Mouse (Mus musculus) cerebellum, adult 2 months (tissue): ENCODE measurements around the gene Reps1. TPM values are rescaled to one million over a fixed set of nuclear protein-coding genes. Genes with fewer than 3 reads are reported as not detected.
"Not testable (repeated sequence)": the region's sequence is repeated elsewhere in the genome, so short reads cannot be mapped to it uniquely, and the experiment has no call there.

Experiments used
- DNase-seq, 2 experiments: peaks; one replicate each; pipeline ENCODE4 v3.0.0; 2021
- H3K27ac ChIP-seq: fragments of 200-500 bp; 2 replicates; pipeline ENCODE4 v1.5.1; 2012; ENCODE audit warnings: low read length, control low read depth, inconsistent platforms; ENCODE audit not compliant: insufficient read depth
- H3K27me3 ChIP-seq: fragments of 200-500 bp; 2 replicates; pipeline ENCODE4 v1.6.1; 2012; ENCODE audit warnings: inconsistent platforms, mild to moderate bottlenecking, low read length, moderate library complexity; ENCODE audit not compliant: control insufficient read depth, insufficient read depth
- H3K4me1 ChIP-seq: fragments of 200-500 bp; 2 replicates; pipeline ENCODE4 v1.6.1; 2011; ENCODE audit warnings: low read length; ENCODE audit not compliant: control insufficient read depth, insufficient read depth
- H3K4me3 ChIP-seq: fragments of 200-500 bp; replicated peaks from 2 replicates; pipeline ENCODE3; 2011; ENCODE audit warnings: mild to moderate bottlenecking, low read depth, low read length, control low read depth; ENCODE audit not compliant: insufficient read depth
- CTCF ChIP-seq: fragments of 200-500 bp; IDR thresholded peaks from 2 replicates; pipeline ENCODE4 v1.5.1; 2011; ENCODE audit warnings: low read depth, mild to moderate bottlenecking, control low read depth, low read length, moderate library complexity, borderline replicate concordance; ENCODE audit not compliant: insufficient read depth
- POLR2A ChIP-seq: fragments of 200-500 bp; IDR thresholded peaks from 2 replicates; pipeline ENCODE4 v1.6.1; 2011; ENCODE audit warnings: low read length, control low read depth, borderline replicate concordance; ENCODE audit not compliant: insufficient read depth
- WGBS: fragments of 180-500 bp; shearing (Covaris S2); methylation state at CpG from one replicate; pipeline ENCODE4 v1.1.7; 2018; 5-methylcytosine and 5-hydroxymethylcytosine counted together
- polyA plus RNA-seq: library from polyadenylated mRNA; depleted of rRNA; stranded (reverse); fragments of >200 nt; gene quantifications from 2 replicates; pipeline ENCODE4 v1.2.3, GENCODE M21; 2012

Gene Reps1
- polyA plus RNA-seq, 1 experiment, result 113 TPM

- WGBS, result 96% methylated on average over 5 of the region's 5 CpGs
- no peak overlapping the region for H3K4me3 ChIP-seq
- H3K27me3 ChIP-seq, result no peaks in the 10 kb centered on the region
- H3K27ac ChIP-seq, result no peak overlapping the region
- no peak for TF ChIP-seq POLR2A
- no peak for TF ChIP-seq CTCF
- DNase-seq, result no peak
- no peaks in the 10 kb centered on the region for H3K4me1 ChIP-seq
These were observed 74.6 kb downstream of the Reps1 start for GRCm38 (mm10) chr10:18130276-18130675.

GRCm38 (mm10) chr10:18131666-18132650 is 76.3 kb downstream of the Reps1 start:
- no peak for DNase-seq
- Histone ChIP-seq H3K27ac (no peak overlapping the region), H3K27me3 (no peaks in the 10 kb centered on the region), H3K4me1 (no peaks in the 10 kb centered on the region), H3K4me3 (no peak overlapping the region)
- WGBS, result 86% methylated on average over 10 of the region's 10 CpGs
- no peak for TF ChIP-seq CTCF

- not testable (repeated sequence) for H3K4me1 ChIP-seq, H3K4me3 ChIP-seq, DNase-seq, H3K27me3 ChIP-seq, H3K27ac ChIP-seq
- WGBS, result 66% methylated on average over 16 of the region's 26 CpGs
These were observed 83.3 kb downstream of the Reps1 start for GRCm38 (mm10) chr10:18138853-18139503.

GRCm38 (mm10) chr10:18139615-18140014 is 84.0 kb downstream of the Reps1 start:
- TF ChIP-seq CTCF (no peak), POLR2A (no peak)
- Histone ChIP-seq H3K4me3 (peak overlapping the region; percentile 40), H3K27me3 (no peaks in the 10 kb centered on the region)

GRCm38 (mm10) chr10:18141389-18141788 is 85.7 kb downstream of the Reps1 start:
- WGBS, result 59% methylated on average over 2 of the region's 2 CpGs

More at GRCm38 (mm10) chr10:18139615-18140014, 84.0 kb downstream of the Reps1 start:
- no peaks in the 10 kb centered on the region for H3K4me1 ChIP-seq
- 72% methylated on average over 5 of the region's 5 CpGs for WGBS
- no peak for DNase-seq
- no peak overlapping the region for H3K27ac ChIP-seq

GRCm38 (mm10) chr10:18142231-18142630 is 86.6 kb downstream of the Reps1 start:
- no peak overlapping the region for H3K4me3 ChIP-seq
- H3K27me3 ChIP-seq, result no peaks in the 10 kb centered on the region
- H3K27ac ChIP-seq, result no peak overlapping the region
- WGBS, result 87% methylated on average over 6 of the region's 6 CpGs
- TF ChIP-seq POLR2A (no peak), CTCF (no peak)
- DNase-seq, result no peak
- H3K4me1 ChIP-seq, result no peaks in the 10 kb centered on the region

More at GRCm38 (mm10) chr10:18141389-18141788, 85.7 kb downstream of the Reps1 start:
- H3K27me3 ChIP-seq, result no peaks in the 10 kb centered on the region
- no peak for TF ChIP-seq CTCF
- no peak for TF ChIP-seq POLR2A
- H3K4me1 ChIP-seq, result no peaks in the 10 kb centered on the region
- H3K27ac ChIP-seq, result no peak overlapping the region
- no peak overlapping the region for H3K4me3 ChIP-seq
- no peak for DNase-seq

GRCm38 (mm10) chr10:18147224-18147623 is 91.6 kb downstream of the Reps1 start:
- 75% methylated on average over 3 of the region's 3 CpGs for WGBS
- DNase-seq, result no peak
- Histone ChIP-seq H3K27ac (no peak overlapping the region), H3K4me3 (no peak overlapping the region), H3K4me1 (no peaks in the 10 kb centered on the region), H3K27me3 (no peaks in the 10 kb centered on the region)
- TF ChIP-seq CTCF, result no peak
- no peak for TF ChIP-seq POLR2A
